Mouse (Mus musculus): ENCODE results near the gene Arhgap10.

GRCm38 (mm10) chr8:77487590-77488214 is 30.1 kb downstream of the Arhgap10 start:
- TF ChIP-seq E2F4 (IDR thresholded peaks at IDR 0.05; ENCODE audit: insufficient replicate concordance, low read depth, low read length) (no peak), RCOR1 (conservative IDR thresholded peaks at IDR 0.05; ENCODE audit: low read depth, low read length) (no peak), GABPA (IDR thresholded peaks at IDR 0.05; ENCODE audit: insufficient replicate concordance, low read depth, low read length) (no peak), CTCF (conservative IDR thresholded peaks at IDR 0.05 in 1 of 2, IDR thresholded peaks at IDR 0.05 in 1 of 2; ENCODE audit: low read depth in 2 of 2, low read length in 2 of 2) (no peak), TBP (conservative IDR thresholded peaks at IDR 0.05; ENCODE audit: low read depth, low read length) (no peak), MEF2A (IDR thresholded peaks at IDR 0.05; ENCODE audit: borderline replicate concordance, low read depth, low read length) (no peak), POLR2A (IDR thresholded peaks at IDR 0.05; ENCODE audit: low read depth, low read length) (no peak), ZNF384 (IDR thresholded peaks at IDR 0.05; ENCODE audit: low read depth, low read length) (no peak), HCFC1 (IDR thresholded peaks at IDR 0.05; ENCODE audit: low read depth, low read length) (no peak), SMC3 (IDR thresholded peaks at IDR 0.05; ENCODE audit: low read depth, low read length) (no peak), USF1 (IDR thresholded peaks at IDR 0.05; ENCODE audit: low read depth, low read length) (no peak), NELFE (IDR thresholded peaks at IDR 0.05; ENCODE audit: low read depth, low read length) (no peak)

Measured in CH12.LX (cell line).